Mouse (Mus musculus) gastrocnemius, postnatal 10 days (tissue): Measurements from ENCODE around the gene Hist2h3c1. TPM values are rescaled to one million over a fixed set of nuclear protein-coding genes. Genes with fewer than 3 reads are reported as not detected.
"Not testable (repeated sequence)": the region's sequence is repeated elsewhere in the genome, so short reads cannot be mapped to it uniquely, and the experiment has no call there.

Source experiments
- DNase-seq: peaks from one replicate; pipeline ENCODE4 v3.0.0; 2021; ENCODE audit warnings: mixed read lengths
- long read RNA-seq, 2 experiments: library from polyadenylated mRNA; stranded (forward); transcript quantifications; one replicate each; pipeline ENCODE4 v2.0.0; 2021
- total RNA-seq, 2 experiments: library from RNA; stranded (reverse); gene quantifications; 2 replicates each; pipeline ENCODE4 v1.2.3; 2021

Gene Hist2h3c1
- total RNA-seq: 1 to 10 TPM in 1 of 2 experiments, under 1 TPM in 1; 0.43 to 1.8 TPM
- long read RNA-seq, experiment 1: 0 reads
- long read RNA-seq, experiment 2, partial matches to known transcripts: 0 of 1 reads
- long read RNA-seq, experiment 2, other reads (novel, unspliced or antisense): 0 of 1 reads

GRCm38 (mm10) chr3:96246427-96246856, at the start of gene Hist2h3c1:
TSS of gene Hist2h3c1 (plus strand) at chr3:96246685.
- not testable (repeated sequence) for DNase-seq

GRCm38 (mm10) chr3:96197129-96197749, 49.2 kb upstream of the Hist2h3c1 start:
- peak; percentile 79 for DNase-seq

- no peak for DNase-seq
Measured at GRCm38 (mm10) chr3:96198181-96198580, 48.3 kb upstream of the Hist2h3c1 start.

- DNase-seq: not testable (repeated sequence)
Measured at GRCm38 (mm10) chr3:96198601-96199251, 47.8 kb upstream of the Hist2h3c1 start.

GRCm38 (mm10) chr3:96199731-96200130, 46.8 kb upstream of the Hist2h3c1 start:
- DNase-seq: no peak

- DNase-seq: no peak
Measured at GRCm38 (mm10) chr3:96207819-96208218, 38.7 kb upstream of the Hist2h3c1 start.

GRCm38 (mm10) chr3:96209242-96209641, 37.2 kb upstream of the Hist2h3c1 start:
- peak; percentile 34 for DNase-seq

GRCm38 (mm10) chr3:96219191-96219641, 27.3 kb upstream of the Hist2h3c1 start:
- no peak for DNase-seq

- peak; percentile 65 for DNase-seq
Measured at GRCm38 (mm10) chr3:96219661-96220130, 26.8 kb upstream of the Hist2h3c1 start, which contains the start of the genes Bola1 and Hist2h2ab. TSS of gene Bola1 (minus strand) at chr3:96219709. TSS of gene Hist2h2ab (plus strand) at chr3:96219865.

- DNase-seq: not testable (repeated sequence)
Measured at GRCm38 (mm10) chr3:96220131-96220764, 26.2 kb upstream of the Hist2h3c1 start.

GRCm38 (mm10) chr3:96220765-96221639, 25.5 kb upstream of the Hist2h3c1 start, which contains the start of the genes Hist2h2ac and Hist2h2be:
TSS of gene Hist2h2ac (minus strand) at chr3:96220880.
TSS of gene Hist2h2be (plus strand) at chr3:96221119.
- DNase-seq: peak; percentile 48

GRCm38 (mm10) chr3:96221640-96222038, 24.8 kb upstream of the Hist2h3c1 start:
- DNase-seq: no peak

- no peak for DNase-seq
Measured at GRCm38 (mm10) chr3:96222774-96223173, 23.7 kb upstream of the Hist2h3c1 start.

GRCm38 (mm10) chr3:96225421-96225820, 21.1 kb upstream of the Hist2h3c1 start:
- no peak for DNase-seq

- no peak for DNase-seq
Measured at GRCm38 (mm10) chr3:96226695-96227648, 19.5 kb upstream of the Hist2h3c1 start.

GRCm38 (mm10) chr3:96228828-96229227, 17.7 kb upstream of the Hist2h3c1 start:
- no peak for DNase-seq

- DNase-seq: no peak
Measured at GRCm38 (mm10) chr3:96230404-96230803, 16.1 kb upstream of the Hist2h3c1 start.

- DNase-seq: no peak
Measured at GRCm38 (mm10) chr3:96230910-96231757, 15.4 kb upstream of the Hist2h3c1 start.

- DNase-seq: no peak
Measured at GRCm38 (mm10) chr3:96231758-96232120, 14.7 kb upstream of the Hist2h3c1 start.
